Mouse (Mus musculus) embryonic facial prominence, embryonic 10.5 days (tissue): ENCODE measurements around the gene Ren1. TPM values are rescaled to one million over a fixed set of nuclear protein-coding genes. Genes with fewer than 3 reads are reported as not detected.
A peak's percentile ranks its signal among the peaks of the same experiment; 100 is the strongest.

ENCODE experiments used
- DNase-seq: peaks from one replicate; pipeline ENCODE4 v3.0.0-alpha.2; 2017; ENCODE audit warnings: low spot score
- H3K27ac ChIP-seq: fragments of 300-500 bp; sonication (generic); replicated peaks from 2 replicates; pipeline ENCODE4 v1.5.1; 2016; ENCODE audit warnings: mild to moderate bottlenecking
- H3K27me3 ChIP-seq: fragments of 300-500 bp; sonication (generic); replicated peaks from 2 replicates; pipeline ENCODE4 v1.6.1; 2016; ENCODE audit warnings: low read depth, mild to moderate bottlenecking; ENCODE audit not compliant: poor library complexity, severe bottlenecking
- H3K36me3 ChIP-seq: fragments of 300-500 bp; sonication (generic); replicated peaks from 2 replicates; pipeline ENCODE4 v1.6.1; 2016; ENCODE audit warnings: mild to moderate bottlenecking, moderate library complexity
- H3K4me1 ChIP-seq: fragments of 300-500 bp; sonication (generic); 2 replicates; pipeline ENCODE4 v1.6.1; 2016
- H3K4me3 ChIP-seq: fragments of 300-500 bp; sonication (generic); 2 replicates; pipeline ENCODE4 v1.5.1; 2016; ENCODE audit warnings: mild to moderate bottlenecking, moderate library complexity
- H3K9me3 ChIP-seq: fragments of 300-500 bp; sonication (generic); 2 replicates; pipeline ENCODE4 v1.6.1; 2016; ENCODE audit warnings: mild to moderate bottlenecking
- WGBS: fragments of 180-500 bp; shearing (Covaris S2); methylation state at CpG from one replicate; pipeline ENCODE4 v1.1.7; 2016; 5-methylcytosine and 5-hydroxymethylcytosine counted together
- polyA plus RNA-seq: library from polyadenylated mRNA; unstranded; fragments of >200 nt; fragmentation: Nextera tagmentation; extraction: Ambion mirVana; gene quantifications from 2 replicates; pipeline ENCODE4 v1.2.1, GENCODE M21; 2016

The Ren1 gene
- polyA plus RNA-seq, 1 experiment from 2014 or later = not detected

DNA sequence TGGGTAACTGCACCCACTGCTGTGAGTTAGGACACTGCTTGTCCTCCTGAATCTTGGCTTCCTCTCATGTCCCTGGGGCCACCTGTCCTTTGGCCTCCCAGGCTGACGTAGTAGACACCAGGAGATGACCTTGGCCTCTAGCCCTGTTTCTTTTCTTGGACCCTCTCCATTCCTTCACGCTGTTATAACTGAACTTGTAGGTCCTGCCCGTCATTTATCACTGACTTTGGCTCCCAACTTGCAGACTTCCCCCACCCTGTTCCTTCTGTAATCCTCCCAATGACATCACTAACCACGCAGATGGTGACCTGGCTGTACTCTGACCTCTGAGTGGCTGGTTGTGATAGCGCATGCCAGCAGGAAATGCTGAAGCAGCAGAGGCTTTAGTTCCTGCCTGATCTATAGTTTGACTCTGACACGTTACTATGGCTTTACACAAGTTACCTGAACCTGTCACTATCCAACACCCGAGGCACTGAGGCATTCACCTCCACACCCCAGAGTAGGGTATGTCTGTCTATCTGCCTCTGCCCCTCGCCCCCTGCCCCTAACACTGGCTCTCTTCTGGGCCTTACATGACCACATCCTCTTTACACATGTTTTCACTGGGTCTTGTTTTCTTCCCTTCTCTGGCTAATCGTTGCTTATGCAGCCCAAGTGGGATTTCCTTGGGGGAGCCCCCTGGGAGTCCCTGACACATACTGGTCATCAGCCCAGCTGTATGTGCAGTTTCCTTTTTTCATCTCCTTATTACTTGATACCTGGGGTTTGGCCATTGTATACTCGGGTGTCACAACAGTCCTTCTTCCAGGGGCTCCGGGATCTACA, 2.4 kb upstream of the Ren1 start:
- H3K27me3 ChIP-seq = 0 out of 2 replicates have a peak, but pooled peaks cover 8% of the 10 kb centered on the region
- DNase-seq = no peak
- 78% methylated on average over 11 of the region's 11 CpGs for WGBS

DNA sequence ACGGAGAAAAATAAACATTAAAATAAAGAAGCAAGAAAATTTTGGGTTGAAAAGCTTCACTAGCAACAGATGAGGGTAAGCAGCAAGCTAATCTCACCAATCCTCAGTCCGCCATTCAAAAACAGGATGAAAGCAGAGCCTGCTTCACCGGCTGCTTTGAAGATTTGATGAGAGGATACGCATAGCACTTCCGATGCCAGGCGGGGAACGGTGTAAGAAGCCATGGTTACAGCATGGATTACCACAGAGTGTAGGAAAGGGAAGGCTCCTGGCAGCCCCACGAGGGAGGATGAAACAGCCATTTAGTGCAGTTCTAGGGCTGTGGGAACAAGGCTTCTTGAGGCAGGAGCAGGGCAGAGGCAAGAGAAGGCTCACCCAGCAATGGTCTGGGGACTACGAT, 1.5 kb downstream of the Ren1 start:
- H3K36me3 ChIP-seq = no peaks in the 10 kb centered on the region
- no peak overlapping the region for H3K4me3 ChIP-seq
- peaks cover 44% of the 10 kb centered on the region for H3K27me3 ChIP-seq
- H3K27ac ChIP-seq = no peak overlapping the region
- peaks cover 30% of the 10 kb centered on the region for H3K4me1 ChIP-seq
- H3K9me3 ChIP-seq = no peaks in the 10 kb centered on the region
- DNase-seq = no peak
- WGBS = 62% methylated on average over 9 of the region's 9 CpGs

More for the DNA sequence above, 2.4 kb upstream of the Ren1 start:
- Histone ChIP-seq H3K4me1 (peaks cover 14% of the 10 kb centered on the region), H3K36me3 (no peaks in the 10 kb centered on the region), H3K9me3 (no peaks in the 10 kb centered on the region), H3K4me3 (no peak overlapping the region), H3K27ac (no peak overlapping the region)

DNA sequence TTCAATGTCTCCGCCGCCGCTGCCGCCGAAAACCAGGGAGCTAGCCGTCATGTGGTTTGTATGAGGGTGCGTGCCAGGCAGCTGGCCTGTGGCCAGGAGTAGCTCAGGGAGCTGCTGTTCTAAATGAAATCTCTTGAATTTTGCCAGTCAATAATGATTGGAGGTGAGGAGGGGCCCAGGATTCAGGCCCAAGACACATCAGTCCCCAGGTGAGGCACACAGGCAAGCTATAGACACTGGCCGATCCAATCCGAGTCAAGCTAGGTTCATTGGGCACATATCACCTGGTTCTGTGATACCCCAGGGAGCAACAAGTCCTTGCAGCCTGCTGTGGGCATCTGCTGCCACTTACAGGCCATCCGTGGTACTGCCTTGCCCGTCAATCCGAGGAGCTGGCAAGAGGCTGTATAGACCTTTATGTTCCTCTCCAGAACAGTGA, 3.1 kb downstream of the Ren1 start:
- WGBS = 53% methylated on average over 12 of the region's 12 CpGs
- H3K27me3 ChIP-seq = peaks cover 60% of the 10 kb centered on the region
- no peak overlapping the region for H3K27ac ChIP-seq
- no peaks in the 10 kb centered on the region for H3K36me3 ChIP-seq
- H3K4me1 ChIP-seq = peaks cover 28% of the 10 kb centered on the region
- H3K4me3 ChIP-seq = no peak overlapping the region
- DNase-seq = peak; percentile 74
- H3K9me3 ChIP-seq = no peaks in the 10 kb centered on the region

DNA sequence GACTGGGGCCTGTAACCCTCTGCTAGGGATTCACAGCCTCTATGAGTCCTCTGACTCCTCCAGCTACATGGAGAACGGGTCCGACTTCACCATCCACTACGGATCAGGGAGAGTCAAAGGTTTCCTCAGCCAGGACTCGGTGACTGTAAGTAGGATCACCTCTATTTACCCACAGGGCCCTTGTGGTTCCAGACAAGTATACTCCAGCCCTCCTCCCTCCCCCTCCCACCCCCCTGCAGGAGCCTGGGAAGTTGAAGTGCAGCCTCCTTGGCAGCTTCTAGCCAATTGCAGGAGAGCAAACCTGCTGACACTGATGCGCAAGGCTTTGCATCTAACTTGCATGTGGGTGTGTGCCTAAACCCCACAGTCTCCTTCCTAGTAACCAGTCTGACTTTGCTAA, 5.2 kb downstream of the Ren1 start:
- Histone ChIP-seq H3K27ac (no peak overlapping the region), H3K27me3 (peaks cover 70% of the 10 kb centered on the region), H3K9me3 (no peaks in the 10 kb centered on the region), H3K36me3 (no peaks in the 10 kb centered on the region), H3K4me1 (peaks cover 28% of the 10 kb centered on the region), H3K4me3 (no peak overlapping the region)
- DNase-seq = no peak
- 43% methylated on average over 5 of the region's 5 CpGs for WGBS

DNA sequence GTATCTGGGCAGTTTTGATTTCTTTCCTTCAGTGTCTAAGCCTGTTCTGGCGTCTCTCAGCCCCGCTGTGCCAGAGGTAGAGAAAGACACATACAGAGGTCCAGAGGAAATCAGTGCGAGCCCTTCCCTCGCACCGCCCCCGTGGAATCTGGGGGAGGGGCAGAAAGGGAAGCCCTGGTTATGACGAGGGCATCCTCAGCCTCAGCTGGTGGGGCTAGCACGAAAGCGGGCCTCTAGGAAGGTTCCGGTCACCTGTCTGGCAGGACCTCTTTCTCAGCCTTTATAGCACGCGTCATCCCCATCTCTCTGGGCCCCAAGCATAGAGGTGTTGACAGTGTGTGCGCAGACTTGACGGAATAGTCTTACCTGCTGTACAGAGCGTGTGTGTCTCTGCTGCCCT, 5.6 kb downstream of the Ren1 start:
- no peak overlapping the region for H3K4me3 ChIP-seq
- DNase-seq = no peak
- H3K36me3 ChIP-seq = no peaks in the 10 kb centered on the region
- no peaks in the 10 kb centered on the region for H3K9me3 ChIP-seq
- peaks cover 70% of the 10 kb centered on the region for H3K27me3 ChIP-seq
- WGBS = 51% methylated on average over 15 of the region's 15 CpGs
- no peak overlapping the region for H3K27ac ChIP-seq
- H3K4me1 ChIP-seq = peaks cover 28% of the 10 kb centered on the region

DNA sequence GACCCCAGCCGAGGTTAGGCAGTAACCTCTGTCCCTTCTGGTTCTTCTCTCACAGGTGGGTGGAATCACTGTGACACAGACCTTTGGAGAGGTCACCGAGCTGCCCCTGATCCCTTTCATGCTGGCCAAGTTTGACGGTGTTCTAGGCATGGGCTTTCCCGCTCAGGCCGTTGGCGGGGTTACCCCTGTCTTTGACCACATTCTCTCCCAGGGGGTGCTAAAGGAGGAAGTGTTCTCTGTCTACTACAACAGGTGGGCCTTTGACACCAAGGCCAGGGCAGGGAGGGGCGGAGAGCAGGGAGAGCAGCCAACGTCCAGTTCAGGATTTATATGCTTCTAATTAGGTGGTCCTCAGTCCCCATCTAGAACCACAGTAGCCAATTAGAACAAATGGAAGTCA, 6.0 kb downstream of the Ren1 start:
- Histone ChIP-seq H3K27me3 (peaks cover 70% of the 10 kb centered on the region), H3K36me3 (no peaks in the 10 kb centered on the region), H3K4me1 (peaks cover 25% of the 10 kb centered on the region), H3K4me3 (no peak overlapping the region), H3K9me3 (no peaks in the 10 kb centered on the region), H3K27ac (no peak overlapping the region)
- WGBS = 60% methylated on average over 8 of the region's 8 CpGs
- no peak for DNase-seq

DNA sequence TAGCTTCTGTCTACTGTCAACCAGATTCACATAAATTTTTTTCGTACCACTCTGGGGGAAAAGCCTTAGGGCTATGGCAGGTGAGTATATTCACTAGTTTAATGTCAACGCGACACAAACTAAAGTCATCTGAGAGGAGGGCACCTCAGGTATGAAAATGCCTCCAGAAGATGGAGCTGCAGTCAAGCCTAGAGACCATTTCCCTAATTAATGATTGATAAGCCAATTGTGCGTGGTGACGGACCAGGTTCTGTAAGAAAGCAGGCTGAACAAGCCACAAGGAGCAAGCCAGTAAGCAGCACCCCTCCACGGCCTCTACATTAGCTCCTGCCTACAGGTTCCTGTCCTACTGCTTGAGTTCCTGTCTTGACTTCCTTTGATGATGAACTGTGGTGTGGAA, 10.7 kb downstream of the Ren1 start:
- Histone ChIP-seq H3K27ac (no peak overlapping the region), H3K4me1 (peaks cover 35% of the 10 kb centered on the region), H3K36me3 (no peaks in the 10 kb centered on the region), H3K27me3 (peaks cover 78% of the 10 kb centered on the region), H3K4me3 (no peak overlapping the region), H3K9me3 (no peaks in the 10 kb centered on the region)
- no peak for DNase-seq
- WGBS = 92% methylated on average over 6 of the region's 6 CpGs

DNA sequence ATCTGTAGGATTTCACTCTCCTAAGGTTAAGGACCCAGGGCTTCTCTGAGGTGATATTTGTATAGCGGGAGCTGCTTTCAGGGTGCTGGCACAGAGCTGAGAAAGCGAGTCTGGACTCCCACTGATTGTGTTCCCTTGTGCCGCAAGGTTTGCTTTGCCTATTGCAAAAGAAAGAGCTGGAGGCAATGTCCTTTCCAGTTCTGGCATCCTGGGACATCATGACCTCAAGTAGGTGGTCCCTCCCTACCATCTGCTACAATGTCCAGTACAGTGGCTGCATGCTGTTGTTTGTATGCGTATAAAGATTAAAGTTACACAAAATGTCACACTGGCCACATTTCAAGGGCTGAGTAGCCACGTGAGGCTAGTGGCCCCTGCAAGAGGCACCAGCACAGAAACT, 11.8 kb downstream of the Ren1 start:
- no peak for DNase-seq
- WGBS = 89% methylated on average over 5 of the region's 5 CpGs
- H3K27me3 ChIP-seq = peaks cover 78% of the 10 kb centered on the region
- no peak overlapping the region for H3K27ac ChIP-seq
- H3K4me1 ChIP-seq = peaks cover 34% of the 10 kb centered on the region
- no peaks in the 10 kb centered on the region for H3K9me3 ChIP-seq
- no peaks in the 10 kb centered on the region for H3K36me3 ChIP-seq
- no peak overlapping the region for H3K4me3 ChIP-seq

DNA sequence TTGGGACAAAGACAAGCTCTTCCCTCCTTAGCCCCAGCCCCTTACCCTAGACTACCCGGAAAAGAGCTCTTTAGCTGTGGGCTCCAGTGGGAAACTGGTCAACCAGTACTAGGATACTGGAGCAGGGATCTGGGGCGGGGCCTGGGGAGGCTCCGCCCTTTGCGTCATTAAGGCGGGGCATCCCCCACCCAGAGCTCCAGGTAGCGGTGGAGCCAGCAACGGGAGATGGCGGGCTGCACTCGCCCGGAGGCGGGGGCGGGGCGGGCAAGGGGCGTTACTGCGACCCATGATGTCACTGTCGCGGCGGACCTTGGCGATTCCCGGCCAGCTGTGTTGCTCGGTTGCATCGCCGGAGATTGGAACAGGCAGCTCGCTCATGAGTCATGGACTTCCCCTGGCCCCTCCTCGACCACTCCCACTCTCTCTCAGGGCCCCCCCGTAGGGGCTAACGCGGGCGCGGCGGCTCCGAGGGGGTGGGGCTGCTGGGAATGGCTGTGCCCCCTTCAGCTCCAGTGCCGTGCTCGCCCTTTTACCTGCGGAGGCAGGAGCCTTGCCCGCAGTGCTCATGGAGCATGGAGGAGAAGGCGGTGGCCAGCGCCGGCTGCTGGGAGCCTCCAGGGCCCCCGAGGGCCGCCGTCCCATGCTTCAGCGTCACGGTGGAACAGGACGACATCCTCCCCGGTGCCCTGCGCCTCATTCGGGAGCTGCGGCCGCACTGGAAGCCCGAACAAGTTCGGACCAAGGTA, 13.1 kb downstream of the Ren1 start, which contains the start of gene Etnk2:
TSS of gene Etnk2 (plus strand) at position 297 of the 746 bp plus-strand sequence.
- no peaks in the 10 kb centered on the region for H3K9me3 ChIP-seq
- peak within 1 kb of the TSS; percentile 36 for H3K27ac ChIP-seq
- no peaks in the 10 kb centered on the region for H3K36me3 ChIP-seq
- peaks cover 65% of the 10 kb centered on the region for H3K27me3 ChIP-seq
- under 1% methylated on average over 52 of the region's 52 CpGs for WGBS
- H3K4me1 ChIP-seq = peaks cover 48% of the 10 kb centered on the region
- DNase-seq = peak; percentile 92
- H3K4me3 ChIP-seq = peak within 1 kb of the TSS; percentile 81

DNA sequence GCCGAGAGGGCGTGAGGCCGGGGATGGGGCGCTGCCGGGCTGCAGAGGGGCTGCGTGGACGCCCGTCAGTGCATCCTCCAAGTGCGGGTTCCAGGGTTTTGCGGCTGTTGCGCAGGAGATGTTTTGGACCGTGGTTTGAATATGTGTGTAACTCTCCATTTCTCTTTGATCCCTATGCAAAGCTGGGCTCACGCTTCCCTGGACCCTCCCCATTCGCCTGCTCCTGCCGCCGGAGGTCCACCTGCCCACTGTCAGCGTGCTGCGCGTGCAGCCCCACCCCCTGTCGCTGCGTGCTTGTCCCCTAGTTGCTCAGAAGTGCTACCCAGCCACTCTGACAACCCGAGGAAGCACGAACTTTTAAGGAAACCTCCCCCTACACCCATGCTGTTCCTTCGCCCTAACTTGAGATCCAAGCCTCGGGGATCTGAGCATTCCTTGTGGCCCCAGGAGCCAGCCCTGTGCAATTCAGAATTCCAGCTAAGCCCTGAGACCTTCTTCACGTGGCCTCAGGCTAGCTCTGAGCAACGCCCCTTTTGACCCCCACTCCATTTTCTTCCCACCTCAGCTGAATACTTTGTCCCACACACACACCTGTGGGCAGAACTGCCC, 13.8 kb downstream of the Ren1 start:
- H3K27ac ChIP-seq = peak overlapping the region; percentile 36; the same call in 1 of the 2 replicates

DNA sequence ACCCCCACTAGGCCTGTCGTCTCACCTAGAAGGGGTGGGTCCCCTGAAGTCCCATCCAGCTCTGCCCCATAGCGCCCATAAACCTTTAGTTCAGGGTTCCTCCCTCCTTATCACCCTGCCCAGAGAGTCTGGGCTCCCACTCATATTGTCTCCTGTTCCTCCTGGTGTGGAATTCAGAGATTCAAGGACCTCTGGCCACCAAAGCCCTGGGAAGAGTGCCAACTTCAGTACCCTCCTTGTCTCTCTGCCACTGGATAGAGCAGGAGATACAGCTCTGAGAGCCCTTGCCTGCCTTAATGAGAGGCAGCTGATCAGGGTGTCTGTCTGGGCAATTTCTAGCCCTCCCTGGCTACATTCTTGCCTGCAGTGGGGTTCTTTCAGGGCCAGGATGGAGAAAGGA, 14.6 kb downstream of the Ren1 start:
- no peak for DNase-seq
- H3K27me3 ChIP-seq = peaks cover 64% of the 10 kb centered on the region
- whole genome bisulfite sequencing = 40% methylated on average over 2 of the region's 2 CpGs

More for the DNA sequence above, 13.8 kb downstream of the Ren1 start:
- Histone ChIP-seq H3K4me1 (peaks cover 54% of the 10 kb centered on the region), H3K9me3 (no peaks in the 10 kb centered on the region), H3K36me3 (no peaks in the 10 kb centered on the region), H3K27me3 (peaks cover 64% of the 10 kb centered on the region), H3K4me3 (peak overlapping the region; percentile 81)
- no peak for DNase-seq
- WGBS = 2% methylated on average over 27 of the region's 27 CpGs

DNA sequence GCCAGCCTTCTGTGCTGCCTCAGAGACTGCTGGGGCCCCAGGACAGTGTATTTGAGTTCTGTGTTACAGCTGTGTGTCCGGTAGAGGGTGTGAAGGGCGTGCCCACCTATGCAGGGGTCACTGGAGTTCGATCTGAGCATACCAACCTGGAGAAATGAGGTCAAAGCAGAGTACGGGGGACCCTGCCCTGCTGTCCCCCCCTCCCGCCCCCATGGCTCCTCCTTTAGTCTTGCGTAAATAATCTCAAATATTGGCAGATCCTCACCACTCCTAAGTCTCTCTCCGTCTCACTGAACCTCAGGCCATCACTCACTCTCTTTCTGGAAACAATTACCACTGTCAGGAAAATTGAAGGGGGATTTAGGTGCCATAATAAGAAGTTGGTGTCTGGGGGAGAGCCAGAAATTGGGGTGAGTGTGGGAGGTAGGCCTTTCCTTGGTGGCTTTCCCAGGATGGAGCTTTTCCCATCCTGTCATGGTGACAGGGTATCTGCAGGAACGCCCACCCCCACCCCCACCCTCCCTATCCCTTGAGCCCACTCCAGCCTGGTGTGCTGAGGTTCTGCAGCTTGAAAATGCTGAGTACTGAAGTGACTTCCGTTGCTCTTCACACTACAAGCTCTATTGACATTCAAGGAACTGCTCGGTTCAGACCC, 16.8 kb downstream of the Ren1 start:
- Histone ChIP-seq H3K27me3 (peaks cover 61% of the 10 kb centered on the region), H3K9me3 (no peaks in the 10 kb centered on the region), H3K36me3 (no peaks in the 10 kb centered on the region), H3K4me1 (peaks cover 64% of the 10 kb centered on the region), H3K4me3 (peak overlapping the region; percentile 23; the same call in 1 of the 2 replicates), H3K27ac (peak overlapping the region; percentile 77)
- WGBS = 38% methylated on average over 10 of the region's 10 CpGs
- DNase-seq = peak; percentile 27

More for the DNA sequence above, 14.6 kb downstream of the Ren1 start:
- Histone ChIP-seq H3K27ac (no peak overlapping the region), H3K4me3 (no peak overlapping the region), H3K4me1 (peaks cover 56% of the 10 kb centered on the region), H3K9me3 (no peaks in the 10 kb centered on the region), H3K36me3 (no peaks in the 10 kb centered on the region)
